Mouse (Mus musculus): ENCODE measurements around the gene Pik3c2g.

GRCm38 (mm10) chr6:139901801-139902200, 314.8 kb downstream of the Pik3c2g start:
- TF ChIP-seq TCF12 (IDR thresholded peaks at IDR 0.05; ENCODE audit: insufficient read depth, poor library complexity, severe bottlenecking) (no peak), REST (IDR thresholded peaks at IDR 0.05; ENCODE audit: insufficient read depth, insufficient read length) (no peak), MYOG (IDR thresholded peaks at IDR 0.05; ENCODE audit: control insufficient read depth in 1 of 3, insufficient read depth in 1 of 3, insufficient read length in 2 of 3, low read depth in 2 of 3) (no peak), POLR2A (IDR thresholded peaks at IDR 0.05; ENCODE audit: insufficient read length, low read depth) (no peak), MYOD1 (IDR thresholded peaks at IDR 0.05; ENCODE audit: control insufficient read depth in 1 of 3, insufficient read length in 2 of 3, low read depth in 2 of 3) (no peak), E2F4 (IDR thresholded peaks at IDR 0.05; ENCODE audit: insufficient read depth) (no peak), USF1 (IDR thresholded peaks at IDR 0.05; ENCODE audit: low read depth) (no peak)
